Mouse (Mus musculus) small intestine, adult 2 months (tissue): ENCODE measurements around the gene Sap18b.

Experiments
- CTCF ChIP-seq: fragments of 200-500 bp; IDR thresholded peaks from 2 replicates; pipeline ENCODE4 v1.5.1; 2012; ENCODE audit warnings: low read depth, mild to moderate bottlenecking, control low read depth, inconsistent platforms, low read length, moderate library complexity, mixed read lengths; ENCODE audit not compliant: insufficient replicate concordance, insufficient read length; ENCODE audit errors: extremely low read depth
- POLR2A ChIP-seq: fragments of 200-500 bp; IDR thresholded peaks from 2 replicates; pipeline ENCODE4 v1.6.1; 2012; ENCODE audit warnings: low read depth, mild to moderate bottlenecking, control low read depth, inconsistent platforms, low read length, moderate library complexity

DNA sequence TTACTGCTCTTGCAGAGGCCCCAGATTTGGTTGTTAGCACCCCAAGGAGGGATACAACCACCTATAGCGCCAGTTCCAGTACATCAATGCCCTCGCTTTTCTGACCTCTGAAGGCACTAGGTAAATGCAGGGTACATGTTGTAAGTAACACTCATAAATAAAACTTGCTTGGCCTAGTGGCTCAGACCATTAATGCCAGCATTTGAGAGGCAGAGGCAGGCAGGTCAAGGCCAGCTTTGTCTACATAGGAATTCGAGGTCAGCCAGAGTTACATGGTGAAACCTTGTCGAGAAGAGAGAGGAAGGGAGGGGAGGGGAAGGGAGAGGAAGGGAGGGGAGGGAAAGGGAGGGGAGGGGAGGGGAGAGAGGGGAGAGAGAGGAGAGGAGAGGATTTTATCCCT lies 39.6 kb upstream of the Sap18b start:
- TF ChIP-seq CTCF (no peak), POLR2A (no peak)
